Mouse (Mus musculus): ENCODE measurements around the gene Dusp7. TPM values are rescaled to one million over a fixed set of nuclear protein-coding genes. Genes with fewer than 3 reads are reported as not detected.

Dusp7 gene
- total RNA-seq, 2 experiments from 2014 or later = 93.0 to 94.6 TPM

DNA sequence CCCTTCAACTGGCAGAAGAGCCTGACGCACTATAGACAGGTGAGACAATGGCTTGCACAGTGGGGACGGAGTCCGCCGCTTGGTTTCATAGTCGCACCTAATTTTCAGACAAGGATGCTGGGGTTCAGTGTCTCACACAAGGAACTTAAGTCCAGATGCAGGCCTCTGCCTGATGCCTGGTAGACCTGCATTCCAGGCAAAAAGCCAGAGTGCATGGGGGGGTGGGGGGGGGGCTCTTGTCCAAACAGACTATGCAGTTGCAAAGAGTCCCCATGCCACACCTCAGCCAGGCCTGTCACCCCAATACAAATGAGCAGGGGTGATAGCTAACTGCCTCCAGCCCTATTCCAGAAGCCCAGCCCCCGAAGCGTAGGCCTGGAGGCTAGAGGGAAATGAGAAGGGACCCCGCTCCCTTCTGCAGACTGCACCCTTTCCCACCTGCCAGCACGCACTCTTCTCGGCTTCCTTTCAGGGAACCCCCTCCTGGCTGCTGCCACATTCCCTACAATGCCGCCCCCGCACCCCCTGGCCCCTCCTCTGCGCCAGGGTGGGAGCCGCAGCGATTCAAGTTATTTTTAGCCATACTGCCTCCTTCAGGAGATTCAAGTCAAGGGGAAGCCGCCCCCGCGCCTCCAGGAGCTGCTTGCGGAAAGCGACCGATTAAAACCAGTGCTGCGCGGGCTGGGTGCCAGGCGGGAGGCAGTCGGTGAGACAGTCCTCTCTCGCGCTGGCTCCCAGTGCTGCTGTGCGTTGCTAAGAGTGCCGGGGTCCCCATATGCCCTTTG lies 49.6 kb downstream of the Dusp7 start:
- peak; percentile 86 to 92 for DNase-seq (ENCODE audit: low spot score in 2 of 2)

GRCm38 (mm10) chr9:106420608-106421007 lies 52.2 kb downstream of the Dusp7 start:
- no peak for DNase-seq (ENCODE audit: low spot score in 2 of 2)

GRCm38 (mm10) chr9:106421033-106421864 lies 52.8 kb downstream of the Dusp7 start:
- DNase-seq (ENCODE audit: low spot score in 2 of 2) = no peak

GRCm38 (mm10) chr9:106421865-106422160 lies 53.4 kb downstream of the Dusp7 start:
- peak; percentile 83 to 94 for DNase-seq (ENCODE audit: low spot score in 2 of 2)

Other genes with a start within 250 kb of the Dusp7 start
- gene Glyctk, start 210.5 kb upstream of the Dusp7 start, total RNA-seq (2021) = 1 to 10 TPM; 4.2 to 4.8 TPM
- 100 to 1,000 TPM; 130 to 137 TPM for gene Wdr82, start 197.7 kb upstream of the Dusp7 start, total RNA-seq (2021)
- 10 to 100 TPM; 18.9 to 19.2 TPM for gene Ppm1m, start 168.9 kb upstream of the Dusp7 start, total RNA-seq (2021)
- gene Twf2, start 165.5 kb upstream of the Dusp7 start, total RNA-seq (2021) = 10 to 100 TPM; 58.4 to 60.6 TPM
- gene Tlr9, start 146.0 kb upstream of the Dusp7 start, total RNA-seq (2021) = 1 to 10 TPM; 1.0 to 1.5 TPM
- 100 to 1,000 TPM; 141 to 144 TPM for gene Alas1, start 120.0 kb upstream of the Dusp7 start, total RNA-seq (2021)
- 10 to 100 TPM; 12.5 to 15.4 TPM for gene Poc1a, start 87.6 kb upstream of the Dusp7 start, total RNA-seq (2021)
- gene Rpl29, start 60.8 kb downstream of the Dusp7 start, total RNA-seq (2021) = 100 to 1,000 TPM; 274 to 289 TPM
- 10 to 100 TPM; 14.3 to 16.8 TPM for gene Acy1, start 69.7 kb downstream of the Dusp7 start, total RNA-seq (2021)
- gene Abhd14b, start 78.8 kb downstream of the Dusp7 start, total RNA-seq (2021) = 10 to 100 TPM; 11.6 to 12.2 TPM
- 10 to 100 TPM; 32.1 to 34.9 TPM for gene Abhd14a, start 79.0 kb downstream of the Dusp7 start, total RNA-seq (2021)
- gene Pcbp4, start 84.7 kb downstream of the Dusp7 start, total RNA-seq (2021) = 100 to 1,000 TPM; 186 to 198 TPM
- gene Gpr62, start 97.3 kb downstream of the Dusp7 start, total RNA-seq (2021) = 10 to 100 TPM; 12.4 to 12.7 TPM
- 10 to 100 TPM; 28.5 to 29.2 TPM for gene Rrp9, start 107.3 kb downstream of the Dusp7 start, total RNA-seq (2021)
- 1 to 10 TPM; 3.8 to 5.0 TPM for gene Parp3, start 108.3 kb downstream of the Dusp7 start, total RNA-seq (2021)
- gene Iqcf1, start 131.3 kb downstream of the Dusp7 start, total RNA-seq (2021) = not detected
- not detected for gene Iqcf5, start 145.9 kb downstream of the Dusp7 start, total RNA-seq (2021)
- not detected for gene Iqcf3, start 193.0 kb downstream of the Dusp7 start, total RNA-seq (2021)
- not detected for gene Iqcf4, start 202.4 kb downstream of the Dusp7 start, total RNA-seq (2021)